Mouse (Mus musculus): ENCODE results near the gene Pcyt2.

- TF ChIP-seq CTCF (conservative IDR thresholded peaks at IDR 0.05; ENCODE audit: insufficient read depth, insufficient read length, low read depth, low read length), result no peak
- no peak for TF ChIP-seq POLR2A (IDR thresholded peaks at IDR 0.05; ENCODE audit: low read depth, low read length)
Observed at GRCm38 (mm10) chr11:120600716-120601115, 17.0 kb downstream of the Pcyt2 start.
